Mouse (Mus musculus): ENCODE measurements at regions not wholly inside any gene's neighbourhood (a gene's known extent, or its start where the extent isn't known, plus 50 kb on each side); places are given as distances from the start of the nearest gene placed in this dataset.

DNA sequence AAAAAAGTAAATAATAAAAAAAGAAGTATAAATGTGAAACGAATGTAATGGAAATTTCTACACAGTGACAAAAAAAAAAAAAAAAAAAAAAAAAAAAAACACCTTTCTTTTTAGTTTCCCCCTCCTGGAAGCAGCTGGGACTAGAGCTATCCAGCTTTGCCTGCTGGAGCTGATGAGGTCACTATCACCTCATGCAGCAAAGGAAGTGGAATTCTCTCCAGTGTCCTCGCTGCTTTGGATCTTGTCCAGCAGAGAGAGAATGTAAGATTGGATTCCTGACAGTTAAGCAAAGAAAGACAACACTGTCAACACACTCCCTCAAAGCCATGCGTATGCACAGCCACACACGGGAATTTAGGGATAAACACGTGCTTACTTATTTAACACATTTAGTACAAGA lies 698.9 kb upstream of the 4930412O13Rik start:
- no peak for DNase-seq
- Histone ChIP-seq H3K27ac (ENCODE audit: insufficient read depth, low read depth, low read length) (no peak overlapping the region), H3K4me1 (ENCODE audit: control insufficient read depth, insufficient read depth, low read length) (no peaks in the 10 kb centered on the region), H3K36me3 (ENCODE audit: control insufficient read depth, insufficient read depth, low read length) (no peaks in the 10 kb centered on the region), H3K27me3 (replicated peaks; ENCODE audit: control insufficient read depth, insufficient read depth, low read length) (no peaks in the 10 kb centered on the region), H3K4me3 (ENCODE audit: insufficient read depth, low read depth, low read length) (no peak overlapping the region)
- 54% methylated on average over 5 of the region's 5 CpGs for WGBS
- TF ChIP-seq POLR2A (IDR thresholded peaks at IDR 0.05; ENCODE audit: low read depth, low read length) (no peak), CTCF (conservative IDR thresholded peaks at IDR 0.05; ENCODE audit: insufficient read depth, insufficient read length, low read depth, low read length) (no peak)

- Histone ChIP-seq H3K4me1 (ENCODE audit: control insufficient read depth, insufficient read depth, low read length) (no peaks in the 10 kb centered on the region), H3K36me3 (ENCODE audit: control insufficient read depth, insufficient read depth, low read length) (no peaks in the 10 kb centered on the region), H3K4me3 (ENCODE audit: insufficient read depth, low read depth, low read length) (no peak overlapping the region), H3K27ac (ENCODE audit: insufficient read depth, low read depth, low read length) (no peak overlapping the region), H3K27me3 (replicated peaks; ENCODE audit: control insufficient read depth, insufficient read depth, low read length) (no peaks in the 10 kb centered on the region)
- DNase-seq: no peak
- 96% methylated on average over 4 of the region's 4 CpGs for WGBS
- TF ChIP-seq POLR2A (IDR thresholded peaks at IDR 0.05; ENCODE audit: low read depth, low read length) (no peak), CTCF (conservative IDR thresholded peaks at IDR 0.05; ENCODE audit: insufficient read depth, insufficient read length, low read depth, low read length) (no peak)
Observed at GRCm38 (mm10) chr2:9184243-9184642, 696.8 kb upstream of the 4930412O13Rik start.

- Histone ChIP-seq H3K27ac (ENCODE audit: insufficient read depth, low read depth, low read length) (no peak overlapping the region), H3K4me1 (ENCODE audit: control insufficient read depth, insufficient read depth, low read length) (no peaks in the 10 kb centered on the region), H3K36me3 (ENCODE audit: control insufficient read depth, insufficient read depth, low read length) (no peaks in the 10 kb centered on the region), H3K27me3 (replicated peaks; ENCODE audit: control insufficient read depth, insufficient read depth, low read length) (no peaks in the 10 kb centered on the region), H3K4me3 (ENCODE audit: insufficient read depth, low read depth, low read length) (no peak overlapping the region)
- no peak for DNase-seq
- TF ChIP-seq POLR2A (IDR thresholded peaks at IDR 0.05; ENCODE audit: low read depth, low read length) (no peak), CTCF (conservative IDR thresholded peaks at IDR 0.05; ENCODE audit: insufficient read depth, insufficient read length, low read depth, low read length) (no peak)
- WGBS: 59% methylated on average over 2 of the region's 2 CpGs
Observed at GRCm38 (mm10) chr2:9185780-9186483, 695.1 kb upstream of the 4930412O13Rik start.

GRCm38 (mm10) chr2:9193195-9193594 lies 687.9 kb upstream of the 4930412O13Rik start:
- no peak overlapping the region for H3K4me3 ChIP-seq (ENCODE audit: insufficient read depth, low read depth, low read length)
- DNase-seq: no peak
- 92% methylated on average over 6 of the region's 6 CpGs for WGBS
- no peak for TF ChIP-seq POLR2A (IDR thresholded peaks at IDR 0.05; ENCODE audit: low read depth, low read length)
- no peaks in the 10 kb centered on the region for H3K36me3 ChIP-seq (ENCODE audit: control insufficient read depth, insufficient read depth, low read length)
- H3K4me1 ChIP-seq (ENCODE audit: control insufficient read depth, insufficient read depth, low read length): no peaks in the 10 kb centered on the region
- H3K27me3 ChIP-seq (replicated peaks; ENCODE audit: control insufficient read depth, insufficient read depth, low read length): no peaks in the 10 kb centered on the region
- no peak overlapping the region for H3K27ac ChIP-seq (ENCODE audit: insufficient read depth, low read depth, low read length)

GRCm38 (mm10) chr2:9197025-9197424 lies 684.0 kb upstream of the 4930412O13Rik start:
- no peak for TF ChIP-seq POLR2A (IDR thresholded peaks at IDR 0.05; ENCODE audit: low read depth, low read length)
- TF ChIP-seq CTCF (conservative IDR thresholded peaks at IDR 0.05; ENCODE audit: insufficient read depth, insufficient read length, low read depth, low read length): no peak
- H3K36me3 ChIP-seq (ENCODE audit: control insufficient read depth, insufficient read depth, low read length): no peaks in the 10 kb centered on the region
- DNase-seq: no peak

GRCm38 (mm10) chr2:9207963-9208362 lies 673.1 kb upstream of the 4930412O13Rik start:
- no peak overlapping the region for H3K4me3 ChIP-seq (ENCODE audit: insufficient read depth, low read depth, low read length)
- TF ChIP-seq POLR2A (IDR thresholded peaks at IDR 0.05; ENCODE audit: low read depth, low read length): no peak
- TF ChIP-seq CTCF (conservative IDR thresholded peaks at IDR 0.05; ENCODE audit: insufficient read depth, insufficient read length, low read depth, low read length): no peak
- no peak overlapping the region for H3K27ac ChIP-seq (ENCODE audit: insufficient read depth, low read depth, low read length)
- no peaks in the 10 kb centered on the region; the same call in 1 of the 2 replicates for H3K4me1 ChIP-seq (ENCODE audit: control insufficient read depth, insufficient read depth, low read length)
- H3K36me3 ChIP-seq (ENCODE audit: control insufficient read depth, insufficient read depth, low read length): no peaks in the 10 kb centered on the region
- peak; percentile 28 for DNase-seq
- no peaks in the 10 kb centered on the region for H3K27me3 ChIP-seq (replicated peaks; ENCODE audit: control insufficient read depth, insufficient read depth, low read length)
- WGBS: 32% methylated on average over 4 of the region's 4 CpGs

More at GRCm38 (mm10) chr2:9197025-9197424, 684.0 kb upstream of the 4930412O13Rik start:
- no peaks in the 10 kb centered on the region for H3K4me1 ChIP-seq (ENCODE audit: control insufficient read depth, insufficient read depth, low read length)
- WGBS: 57% methylated on average over 3 of the region's 3 CpGs
- H3K4me3 ChIP-seq (ENCODE audit: insufficient read depth, low read depth, low read length): no peak overlapping the region
- H3K27ac ChIP-seq (ENCODE audit: insufficient read depth, low read depth, low read length): no peak overlapping the region
- H3K27me3 ChIP-seq (replicated peaks; ENCODE audit: control insufficient read depth, insufficient read depth, low read length): no peaks in the 10 kb centered on the region

All from kidney, adult 2 months (tissue).